Mouse (Mus musculus) megakaryocyte progenitor cell, adult 5-6 weeks (primary cell): ENCODE measurements at regions not wholly inside any gene's neighbourhood (a gene's known extent, or its start where the extent isn't known, plus 50 kb on each side); places are given as distances from the start of the nearest gene placed in this dataset.

Experiments
- ATAC-seq: replicated peaks from 2 replicates; pipeline ENCODE4 v1.8.0; 2016; ENCODE audit warnings: mild to moderate bottlenecking, moderate TSS enrichment, inconsistent platforms; ENCODE audit not compliant: poor library complexity

GRCm38 (mm10) chr13:71507421-71507931 is 456.0 kb downstream of the Irx1 start:
- ATAC-seq = no peak

GRCm38 (mm10) chr13:71506777-71507176 is 456.7 kb downstream of the Irx1 start:
- no peak for ATAC-seq

- ATAC-seq = no peak
Measured at GRCm38 (mm10) chr13:71489773-71490172, 473.8 kb downstream of the Irx1 start.

- no peak for ATAC-seq
Measured at GRCm38 (mm10) chr13:71481205-71481604, 482.3 kb downstream of the Irx1 start.

GRCm38 (mm10) chr13:71461552-71461951 is 502.0 kb downstream of the Irx1 start:
- ATAC-seq = no peak

GRCm38 (mm10) chr13:71460607-71461006 is 502.9 kb downstream of the Irx1 start:
- no peak for ATAC-seq

- no peak for ATAC-seq
Measured at GRCm38 (mm10) chr13:71460097-71460496, 503.4 kb downstream of the Irx1 start.

- no peak for ATAC-seq
Measured at GRCm38 (mm10) chr13:71459022-71459536, 504.4 kb downstream of the Irx1 start.

- ATAC-seq = peak; percentile 57
Measured at GRCm38 (mm10) chr13:71458061-71458935, 505.2 kb downstream of the Irx1 start.

- no peak for ATAC-seq
Measured at GRCm38 (mm10) chr13:71457550-71457949, 506.0 kb downstream of the Irx1 start.

- ATAC-seq = no peak
Measured at GRCm38 (mm10) chr13:71452258-71452657, 511.3 kb downstream of the Irx1 start.

GRCm38 (mm10) chr13:71437601-71438099 is 525.9 kb downstream of the Irx1 start:
- no peak for ATAC-seq

- ATAC-seq = no peak
Measured at GRCm38 (mm10) chr13:71403654-71404560, 559.6 kb downstream of the Irx1 start.

GRCm38 (mm10) chr13:71393716-71394309 is 552.2 kb upstream of the Adamts16 start:
- ATAC-seq = no peak

- no peak for ATAC-seq
Measured at GRCm38 (mm10) chr13:71378641-71379040, 537.0 kb upstream of the Adamts16 start.

GRCm38 (mm10) chr13:71375909-71376606 is 534.4 kb upstream of the Adamts16 start:
- ATAC-seq = no peak

- no peak for ATAC-seq
Measured at GRCm38 (mm10) chr13:71372701-71373685, 531.4 kb upstream of the Adamts16 start.

- no peak for ATAC-seq
Measured at GRCm38 (mm10) chr13:71369832-71370231, 528.2 kb upstream of the Adamts16 start.

- no peak for ATAC-seq
Measured at GRCm38 (mm10) chr13:71365261-71365660, 523.6 kb upstream of the Adamts16 start.
